Mouse (Mus musculus) liver, embryonic 11.5 days (tissue): ENCODE measurements around the gene Gm45062. TPM values are rescaled to one million over a fixed set of nuclear protein-coding genes. Genes with fewer than 3 reads are reported as not detected.

Experiments used
- ATAC-seq: fragments of 200-750 bp; cut with Nextera tagmentation; replicated peaks from 2 replicates; pipeline ENCODE4 v1.8.0; 2017; ENCODE audit warnings: moderate number of reproducible peaks, mild to moderate bottlenecking, moderate TSS enrichment, moderate library complexity; ENCODE audit not compliant: low FRiP score
- DNase-seq: peaks from one replicate; pipeline ENCODE4 v3.0.0-alpha.2; 2017; ENCODE audit warnings: low spot score
- H3K27ac ChIP-seq: fragments of 300-500 bp; sonication (generic); 2 replicates; pipeline ENCODE4 v1.5.1; 2014; ENCODE audit warnings: mild to moderate bottlenecking, low read depth, low read length, control low read depth
- H3K27me3 ChIP-seq: fragments of 300-500 bp; sonication (generic); replicated peaks from 2 replicates; pipeline ENCODE4 v1.6.1; 2014; ENCODE audit warnings: low read length, mixed read lengths; ENCODE audit not compliant: control insufficient read depth, insufficient read depth
- H3K36me3 ChIP-seq: fragments of 300-500 bp; sonication (generic); 2 replicates; pipeline ENCODE4 v1.6.1; 2014; ENCODE audit warnings: mild to moderate bottlenecking, low read length, moderate library complexity, mixed read lengths; ENCODE audit not compliant: control insufficient read depth, insufficient read depth
- H3K4me1 ChIP-seq: fragments of 300-500 bp; sonication (generic); replicated peaks from 2 replicates; pipeline ENCODE4 v1.6.1; 2014; ENCODE audit warnings: low read length, mixed read lengths; ENCODE audit not compliant: control insufficient read depth, insufficient read depth
- H3K4me2 ChIP-seq: fragments of 300-500 bp; sonication (generic); 2 replicates; pipeline ENCODE4 v1.6.1; 2014; ENCODE audit warnings: mild to moderate bottlenecking, control low read depth, moderate library complexity
- H3K4me3 ChIP-seq: fragments of 300-500 bp; sonication (generic); 2 replicates; pipeline ENCODE4 v1.5.1; 2014; ENCODE audit warnings: low read depth, low read length, control low read depth
- H3K9ac ChIP-seq: fragments of 300-500 bp; sonication (generic); 2 replicates; pipeline ENCODE4 v1.6.1; 2014; ENCODE audit warnings: low read depth, low read length, control low read depth
- H3K9me3 ChIP-seq: fragments of 300-500 bp; sonication (generic); 2 replicates; pipeline ENCODE4 v1.6.1; 2016; ENCODE audit warnings: low read length, inconsistent platforms, mixed read lengths; ENCODE audit not compliant: control insufficient read depth
- WGBS: fragments of 180-500 bp; shearing (Covaris S2); extraction: QIAGEN DNeasy Blood & Tissue Kit; methylation state at CpG from one replicate; pipeline ENCODE4 v1.1.7; 2014; 5-methylcytosine and 5-hydroxymethylcytosine counted together
- polyA plus RNA-seq: library from polyadenylated mRNA; unstranded; fragments of >200 nt; fragmentation: Nextera tagmentation; extraction: Ambion mirVana; gene quantifications from 2 replicates; pipeline ENCODE4 v1.2.1, GENCODE M21; 2014

Gm45062 gene
- polyA plus RNA-seq, 1 experiment from 2014 or later: 3.9 TPM

GRCm38 (mm10) chr6:8408332-8408731 lies 149.1 kb downstream of the Gm45062 start:
- WGBS: 82% methylated on average over 2 of the region's 2 CpGs
- Histone ChIP-seq H3K9ac (no peak overlapping the region), H3K4me3 (no peak overlapping the region), H3K27me3 (no peaks in the 10 kb centered on the region), H3K4me1 (no peaks in the 10 kb centered on the region), H3K36me3 (no peaks in the 10 kb centered on the region), H3K9me3 (no peaks in the 10 kb centered on the region), H3K4me2 (no peak overlapping the region), H3K27ac (no peak overlapping the region)
- ATAC-seq (no peak), DNase-seq (no peak)

GRCm38 (mm10) chr6:8409865-8410264 lies 150.6 kb downstream of the Gm45062 start:
- Histone ChIP-seq H3K4me3 (no peak overlapping the region), H3K36me3 (no peaks in the 10 kb centered on the region), H3K4me1 (no peaks in the 10 kb centered on the region), H3K9ac (no peak overlapping the region), H3K4me2 (no peak overlapping the region), H3K9me3 (no peaks in the 10 kb centered on the region), H3K27me3 (no peaks in the 10 kb centered on the region), H3K27ac (no peak overlapping the region)
- DNase-seq (no peak), ATAC-seq (no peak)
- whole genome bisulfite sequencing: 81% methylated on average over 4 of the region's 4 CpGs

GRCm38 (mm10) chr6:8412845-8413598 lies 153.8 kb downstream of the Gm45062 start:
- ATAC-seq (no peak), DNase-seq (no peak)
- no peaks in the 10 kb centered on the region for H3K9me3 ChIP-seq
- H3K9ac ChIP-seq: no peak overlapping the region
- H3K4me2 ChIP-seq: no peak overlapping the region
- H3K4me1 ChIP-seq: no peaks in the 10 kb centered on the region
- WGBS: 77% methylated on average over 10 of the region's 10 CpGs
- no peak overlapping the region for H3K27ac ChIP-seq
- H3K27me3 ChIP-seq: no peaks in the 10 kb centered on the region
- H3K4me3 ChIP-seq: no peak overlapping the region
- no peaks in the 10 kb centered on the region for H3K36me3 ChIP-seq

- H3K36me3 ChIP-seq: no peaks in the 10 kb centered on the region
Observed at GRCm38 (mm10) chr6:8414020-8414419, 154.8 kb downstream of the Gm45062 start.

GRCm38 (mm10) chr6:8415823-8416222 lies 156.6 kb downstream of the Gm45062 start:
- no peak overlapping the region for H3K4me2 ChIP-seq
- DNase-seq: no peak
- no peak for ATAC-seq
- H3K4me3 ChIP-seq: no peak overlapping the region
- WGBS: 93% methylated on average over 5 of the region's 5 CpGs
- H3K27ac ChIP-seq: no peak overlapping the region
- H3K27me3 ChIP-seq: no peaks in the 10 kb centered on the region
- no peak overlapping the region for H3K9ac ChIP-seq
- H3K9me3 ChIP-seq: no peaks in the 10 kb centered on the region
- H3K36me3 ChIP-seq: no peaks in the 10 kb centered on the region
- H3K4me1 ChIP-seq: no peaks in the 10 kb centered on the region

More at GRCm38 (mm10) chr6:8414020-8414419, 154.8 kb downstream of the Gm45062 start:
- DNase-seq (no peak), ATAC-seq (no peak)
- H3K9ac ChIP-seq: no peak overlapping the region
- no peaks in the 10 kb centered on the region for H3K27me3 ChIP-seq
- H3K27ac ChIP-seq: no peak overlapping the region
- H3K9me3 ChIP-seq: no peaks in the 10 kb centered on the region
- H3K4me3 ChIP-seq: no peak overlapping the region
- H3K4me1 ChIP-seq: no peaks in the 10 kb centered on the region
- no peak overlapping the region for H3K4me2 ChIP-seq
- 76% methylated on average over 9 of the region's 9 CpGs for WGBS

- no peak for DNase-seq
- H3K9ac ChIP-seq: no peak overlapping the region
Observed at GRCm38 (mm10) chr6:8416802-8417569, 157.7 kb downstream of the Gm45062 start.

GRCm38 (mm10) chr6:8419485-8420186 lies 160.4 kb downstream of the Gm45062 start:
- Histone ChIP-seq H3K4me2 (no peak overlapping the region), H3K4me3 (no peak overlapping the region), H3K36me3 (no peaks in the 10 kb centered on the region), H3K27ac (no peak overlapping the region), H3K9ac (no peak overlapping the region), H3K9me3 (no peaks in the 10 kb centered on the region), H3K4me1 (no peaks in the 10 kb centered on the region), H3K27me3 (no peaks in the 10 kb centered on the region)
- 64% methylated on average over 4 of the region's 4 CpGs for WGBS
- DNase-seq (no peak), ATAC-seq (no peak)

More at GRCm38 (mm10) chr6:8416802-8417569, 157.7 kb downstream of the Gm45062 start:
- WGBS: 76% methylated on average over 8 of the region's 8 CpGs
- Histone ChIP-seq H3K4me2 (no peak overlapping the region), H3K36me3 (no peaks in the 10 kb centered on the region), H3K4me3 (no peak overlapping the region), H3K4me1 (no peaks in the 10 kb centered on the region), H3K27me3 (no peaks in the 10 kb centered on the region), H3K9me3 (no peaks in the 10 kb centered on the region), H3K27ac (no peak overlapping the region)
- no peak for ATAC-seq

GRCm38 (mm10) chr6:8420187-8420503 lies 160.9 kb downstream of the Gm45062 start:
- no peak overlapping the region for H3K4me2 ChIP-seq
- H3K27me3 ChIP-seq: no peaks in the 10 kb centered on the region
- DNase-seq: no peak
- H3K4me1 ChIP-seq: no peaks in the 10 kb centered on the region
- ATAC-seq: no peak
- H3K9me3 ChIP-seq: no peaks in the 10 kb centered on the region
- no peak overlapping the region for H3K27ac ChIP-seq
- no peak overlapping the region for H3K9ac ChIP-seq
- H3K4me3 ChIP-seq: no peak overlapping the region
- no peaks in the 10 kb centered on the region for H3K36me3 ChIP-seq
- WGBS: 93% methylated on average over 1 of the region's 1 CpGs
